Mouse (Mus musculus) olfactory bulb, adult 2 months (tissue): ENCODE measurements around the gene Tceanc. TPM values are rescaled to one million over a fixed set of nuclear protein-coding genes. Genes with fewer than 3 reads are reported as not detected.

Experiments used
- H3K27ac ChIP-seq: fragments of 200-500 bp; 2 replicates; pipeline ENCODE4 v1.5.1; 2012; ENCODE audit warnings: low read depth, low read length; ENCODE audit not compliant: insufficient read depth
- H3K4me1 ChIP-seq: fragments of 200-500 bp; 2 replicates; pipeline ENCODE4 v1.6.1; 2012; ENCODE audit warnings: low read length; ENCODE audit not compliant: control insufficient read depth, insufficient read depth
- H3K4me3 ChIP-seq: fragments of 200-500 bp; 2 replicates; pipeline ENCODE4 v1.5.1; 2012; ENCODE audit warnings: mild to moderate bottlenecking, low read depth, low read length, moderate library complexity; ENCODE audit not compliant: insufficient read depth
- CTCF ChIP-seq: fragments of 200-500 bp; IDR thresholded peaks from 2 replicates; pipeline ENCODE4 v1.5.1; 2012; ENCODE audit warnings: low read depth, mild to moderate bottlenecking, low read length, moderate library complexity; ENCODE audit not compliant: insufficient read depth
- POLR2A ChIP-seq: fragments of 200-500 bp; IDR thresholded peaks from 2 replicates; pipeline ENCODE4 v1.6.1; 2012; ENCODE audit warnings: mild to moderate bottlenecking, low read depth, low read length, moderate library complexity; ENCODE audit not compliant: insufficient read depth
- WGBS: fragments of 180-500 bp; shearing (Covaris S2); methylation state at CpG from one replicate; pipeline ENCODE4 v1.1.7; 2018; 5-methylcytosine and 5-hydroxymethylcytosine counted together
- polyA plus RNA-seq: library from polyadenylated mRNA; stranded (reverse); fragments of >200 nt; gene quantifications from 2 replicates; pipeline ENCODE4 v1.2.4, GENCODE M21; 2012; ENCODE audit warnings: low replicate concordance; ENCODE audit not compliant: missing spikeins, insufficient read depth, insufficient read length

The Tceanc gene
- polyA plus RNA-seq, 1 experiment = not detected

DNA sequence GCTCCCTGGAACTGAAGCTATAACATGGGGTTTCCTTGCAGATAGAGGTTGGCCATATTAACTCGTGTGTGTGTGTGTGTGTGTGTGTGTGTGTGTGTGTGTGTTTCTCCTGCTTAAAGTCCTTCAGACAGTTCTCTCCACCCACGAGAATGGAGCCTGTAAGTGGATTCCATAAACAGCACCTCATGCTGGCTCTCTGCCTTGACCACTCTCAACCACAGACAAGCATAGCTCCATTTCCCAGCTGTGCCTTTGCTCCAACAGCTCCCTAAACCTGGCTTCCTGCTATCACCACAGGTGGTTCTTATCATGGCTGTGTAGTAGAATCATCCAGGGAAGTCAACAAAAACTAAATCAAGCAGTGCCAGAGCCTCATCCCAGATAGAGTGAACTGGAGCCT is 13.9 kb downstream of the Tceanc start:
- 68% methylated on average over 2 of the region's 2 CpGs for WGBS

DNA sequence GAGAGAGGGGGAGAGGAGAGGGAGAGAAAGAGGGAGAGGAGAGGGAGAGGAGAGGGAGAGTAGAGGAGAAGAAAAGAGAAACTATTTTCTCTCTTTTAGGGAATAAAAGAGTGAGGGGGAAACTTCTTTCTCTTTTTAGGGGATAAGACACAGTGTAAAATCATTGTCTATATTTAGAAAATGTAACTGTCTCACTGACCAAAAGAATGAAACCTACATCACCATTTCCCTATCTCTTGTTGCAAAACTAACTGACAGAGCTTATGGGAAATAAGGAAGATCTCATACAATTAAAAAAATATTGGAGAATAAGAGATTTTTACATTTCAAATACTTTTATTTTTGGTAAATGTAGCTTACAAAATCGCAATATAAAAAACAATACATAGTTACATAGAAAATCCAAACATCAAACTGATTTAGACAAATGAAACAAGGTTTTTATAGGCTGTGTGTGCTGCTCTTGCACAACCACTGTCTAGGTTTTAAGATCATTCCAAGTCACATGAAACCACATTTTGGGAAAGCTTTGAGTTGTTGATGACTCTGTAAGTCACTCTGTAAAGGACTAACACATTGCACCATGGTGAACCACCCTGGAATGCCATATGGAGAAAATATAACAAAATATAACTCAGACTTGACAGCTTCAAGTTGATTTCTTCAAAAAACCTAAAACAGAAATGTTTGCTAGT is 18.7 kb downstream of the Tceanc start:
- Histone ChIP-seq H3K27ac (no peak overlapping the region), H3K4me1 (no peaks in the 10 kb centered on the region), H3K4me3 (no peak overlapping the region)
- TF ChIP-seq POLR2A = no peak
- no peak for TF ChIP-seq CTCF
- 92% methylated on average over 1 of the region's 1 CpGs for WGBS

More for the DNA sequence above, 13.9 kb downstream of the Tceanc start:
- Histone ChIP-seq H3K4me1 (no peaks in the 10 kb centered on the region), H3K27ac (no peak overlapping the region), H3K4me3 (no peak overlapping the region)
- TF ChIP-seq POLR2A (no peak), CTCF (no peak)

DNA sequence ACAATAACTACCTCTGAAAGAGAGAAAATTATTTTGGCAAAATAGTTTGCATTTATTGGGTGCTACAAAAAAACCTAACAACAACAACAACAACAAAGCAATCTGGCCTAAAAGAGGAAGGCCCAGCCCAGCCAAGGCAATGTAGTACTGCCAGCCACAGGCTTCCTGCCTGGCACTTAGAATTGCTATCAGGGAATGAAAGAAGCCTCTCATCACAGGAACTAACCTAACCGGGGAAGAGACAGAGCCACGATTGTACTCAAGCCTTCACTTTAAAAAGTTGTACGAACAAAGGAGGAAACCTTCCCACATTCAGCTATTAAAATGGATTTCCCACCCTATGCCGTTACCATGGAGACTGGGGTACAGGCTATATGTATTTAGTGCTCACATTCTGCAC is 20.6 kb downstream of the Tceanc start:
- no peak for TF ChIP-seq POLR2A
- TF ChIP-seq CTCF = no peak
- no peaks in the 10 kb centered on the region for H3K4me1 ChIP-seq
- no peak overlapping the region for H3K27ac ChIP-seq
- 38% methylated on average over 4 of the region's 4 CpGs for WGBS
- H3K4me3 ChIP-seq = no peak overlapping the region

DNA sequence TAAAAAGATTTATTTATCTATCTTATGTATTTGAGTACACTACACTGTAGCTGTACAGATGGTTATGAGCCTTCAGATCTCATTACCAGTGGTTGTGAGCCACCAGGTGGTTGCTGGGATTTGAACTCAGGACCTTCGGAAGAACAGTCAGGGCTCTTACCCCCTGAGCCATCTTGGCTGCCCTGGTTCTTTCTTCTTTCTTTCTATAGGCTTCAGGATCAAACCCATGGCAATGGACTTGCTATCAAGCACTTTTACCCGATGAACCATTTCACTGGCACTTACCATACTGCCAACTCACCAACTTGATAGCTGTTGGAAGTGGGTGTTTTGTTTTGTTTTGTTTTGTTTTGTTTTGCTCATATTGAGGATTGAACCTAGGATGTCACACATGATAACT is 23.3 kb downstream of the Tceanc start:
- TF ChIP-seq POLR2A (no peak), CTCF (no peak)
- 81% methylated on average over 2 of the region's 2 CpGs for WGBS
- Histone ChIP-seq H3K4me3 (no peak overlapping the region), H3K4me1 (no peaks in the 10 kb centered on the region), H3K27ac (no peak overlapping the region)

DNA sequence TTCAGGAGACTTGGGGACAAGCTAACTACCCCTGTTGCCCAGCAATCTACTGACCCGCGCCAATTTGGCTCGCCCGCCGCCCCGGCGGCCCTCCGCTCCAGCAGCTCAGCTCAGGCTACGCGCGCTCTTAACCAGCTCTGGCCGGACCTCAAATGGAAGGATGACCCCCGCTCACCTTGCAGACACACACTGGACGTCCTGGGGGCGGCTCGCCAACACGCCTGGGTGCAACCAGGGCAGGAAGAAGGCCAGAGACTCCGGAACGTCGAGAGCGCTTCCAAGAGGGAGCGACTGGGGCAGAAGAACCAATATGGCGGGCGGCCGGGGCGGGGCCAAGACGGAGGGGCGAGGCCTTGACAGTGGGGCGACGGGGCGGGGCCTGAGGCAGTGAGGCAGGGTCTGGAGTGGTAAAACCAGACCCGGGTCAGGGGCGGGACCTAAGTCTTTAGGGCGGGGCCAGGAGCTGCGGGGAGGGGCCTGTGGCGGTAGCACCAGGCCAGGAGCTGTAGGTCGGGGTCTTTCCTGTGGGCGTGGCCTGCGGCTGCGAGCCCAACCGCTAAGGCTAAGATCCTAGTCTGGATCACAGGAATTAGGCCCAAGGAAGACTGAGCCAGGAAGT is 38.9 kb downstream of the Tceanc start, which contains the start of gene Rab9:
Gene Rab9 (minus strand): TSS at position 503 of the 619 bp plus-strand sequence.
- H3K4me3 ChIP-seq = peak within 1 kb of the TSS; percentile 98
- 21% methylated on average over 41 of the region's 41 CpGs for WGBS
- no peaks in the 10 kb centered on the region for H3K4me1 ChIP-seq
- peak within 1 kb of the TSS; percentile 87 for H3K27ac ChIP-seq
- TF ChIP-seq CTCF = no peak
- TF ChIP-seq POLR2A = peak; percentile 68

DNA sequence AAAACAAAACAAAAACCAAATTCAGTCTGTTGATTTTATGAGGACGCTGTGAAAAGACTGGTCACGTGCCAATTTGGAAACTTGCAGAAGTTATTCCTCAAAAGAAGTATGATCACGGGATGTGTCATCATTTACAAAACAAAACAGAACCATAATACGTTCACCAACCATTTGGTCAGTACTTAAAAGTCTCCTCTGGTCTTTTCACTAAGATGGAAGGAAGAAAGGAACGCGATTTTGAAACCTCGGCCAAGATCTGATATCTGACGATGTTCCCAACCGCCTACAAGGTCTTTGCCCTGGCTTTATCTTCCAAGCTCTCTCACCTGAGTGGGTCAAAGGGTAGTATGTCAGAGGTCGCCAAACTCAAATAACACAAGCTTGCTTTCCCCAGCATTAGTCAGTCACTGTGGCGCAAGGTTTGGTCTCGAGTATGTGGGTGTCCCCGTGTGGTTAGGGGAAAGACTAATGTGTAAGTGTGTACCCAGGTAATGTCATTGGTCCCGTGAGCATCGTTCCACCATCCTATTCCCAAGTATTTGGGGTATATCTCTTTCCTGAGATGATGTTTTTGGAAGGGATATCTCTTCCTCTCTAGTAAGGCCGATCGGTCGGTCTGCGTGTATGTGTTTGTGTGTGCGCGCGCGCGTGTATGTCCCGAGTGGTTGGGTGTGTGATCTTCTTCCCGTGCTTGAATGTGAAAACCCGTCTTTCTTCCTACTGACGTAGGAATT is 39.6 kb downstream of the Tceanc start:
- H3K27ac ChIP-seq = peak overlapping the region; percentile 87; the same call in 1 of the 2 replicates
- TF ChIP-seq POLR2A (no peak), CTCF (no peak)
- H3K4me3 ChIP-seq = peak overlapping the region; percentile 98
- H3K4me1 ChIP-seq = no peaks in the 10 kb centered on the region
- 25% methylated on average over 28 of the region's 28 CpGs for WGBS

DNA sequence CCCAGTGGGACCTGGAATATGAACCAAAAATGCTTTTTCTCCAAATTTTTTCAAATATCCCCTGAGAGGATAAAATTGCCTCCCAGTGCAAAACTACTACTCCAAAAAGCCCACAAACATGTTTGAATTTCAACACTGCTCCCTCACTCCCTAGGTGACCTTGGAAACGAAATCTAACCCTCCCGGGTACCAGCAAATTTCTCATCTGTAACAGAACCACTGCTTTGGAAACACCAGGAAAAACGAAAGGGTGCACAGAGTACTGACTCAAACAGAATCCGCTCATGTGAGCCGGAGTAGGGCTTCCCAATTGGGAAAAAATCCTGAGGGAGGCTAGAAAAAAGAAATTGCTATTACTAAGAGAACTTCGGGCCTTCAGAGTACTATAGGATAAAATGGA is 41.0 kb downstream of the Tceanc start:
- no peak overlapping the region for H3K4me3 ChIP-seq

DNA sequence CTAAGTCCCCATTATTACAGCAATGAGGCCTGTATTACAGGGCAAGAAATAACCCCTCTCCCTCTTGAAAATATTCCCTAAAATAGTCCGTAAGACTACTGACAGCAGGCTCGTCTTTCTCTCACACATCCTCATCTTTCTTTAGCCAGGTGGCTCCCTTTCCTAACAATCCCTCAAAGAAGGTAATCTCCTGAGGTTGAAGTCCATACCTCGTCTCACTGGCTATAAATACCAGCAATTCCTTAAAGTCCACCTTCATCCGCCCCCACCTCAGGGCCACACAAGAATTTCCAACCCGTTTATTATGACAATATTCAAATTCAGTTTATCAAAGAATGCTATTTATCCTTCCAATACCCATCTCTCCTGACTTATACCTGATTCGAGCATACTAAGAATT is 45.8 kb downstream of the Tceanc start:
- H3K4me1 ChIP-seq = no peaks in the 10 kb centered on the region
- TF ChIP-seq CTCF (no peak), POLR2A (no peak)
- WGBS = 85% methylated on average over 6 of the region's 6 CpGs
- H3K27ac ChIP-seq = no peak overlapping the region
- no peak overlapping the region for H3K4me3 ChIP-seq

More for the DNA sequence above, 41.0 kb downstream of the Tceanc start:
- no peak overlapping the region for H3K27ac ChIP-seq
- TF ChIP-seq CTCF (no peak), POLR2A (no peak)
- no peaks in the 10 kb centered on the region for H3K4me1 ChIP-seq
- 26% methylated on average over 6 of the region's 6 CpGs for WGBS

DNA sequence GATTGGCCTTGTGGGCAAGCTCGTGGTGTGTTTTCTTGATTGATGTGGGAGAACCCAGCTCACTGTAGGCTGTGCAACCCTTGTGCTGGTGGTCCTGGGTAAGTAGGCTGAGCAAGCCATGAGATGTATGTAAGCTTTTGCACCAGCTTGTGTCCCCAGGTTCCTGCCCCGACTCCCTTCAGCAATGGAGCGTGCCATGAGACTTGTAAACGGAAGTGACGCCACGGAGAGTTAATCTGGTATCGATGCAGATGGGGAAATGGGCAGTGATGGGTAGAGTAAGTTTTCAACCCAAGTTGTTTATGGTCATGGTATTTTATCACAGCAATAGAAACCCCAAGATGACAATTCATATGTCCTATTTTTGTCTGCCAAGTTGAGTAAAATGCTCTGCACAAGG is 50.0 kb downstream of the Tceanc start:
- Histone ChIP-seq H3K4me3 (no peak overlapping the region), H3K4me1 (no peaks in the 10 kb centered on the region), H3K27ac (no peak overlapping the region)
- WGBS = 93% methylated on average over 7 of the region's 7 CpGs
- TF ChIP-seq POLR2A (no peak), CTCF (no peak)
